Mouse (Mus musculus): ENCODE data around the gene Pigm. TPM values are rescaled to one million over a fixed set of nuclear protein-coding genes. Genes with fewer than 3 reads are reported as not detected.

Pigm gene
- total and polyA plus RNA-seq, 2 experiments from 2014 or later: 2.2 to 11.5 TPM

GRCm38 (mm10) chr1:172413491-172414230 lies 37.3 kb downstream of the Pigm start:
- 82% methylated on average over 4 of the region's 4 CpGs for WGBS
- Histone ChIP-seq H3K9me3 (ENCODE audit: low read length) (no peaks in the 10 kb centered on the region), H3K4me2 (ENCODE audit: low read depth, low read length, poor library complexity, severe bottlenecking) (no peak overlapping the region), H3K4me3 (ENCODE audit: low read depth, low read length) (no peak overlapping the region), H3K9ac (replicated peaks; ENCODE audit: low read length, poor library complexity, severe bottlenecking) (no peak overlapping the region), H3K36me3 (ENCODE audit: insufficient read depth, low read length) (no peaks in the 10 kb centered on the region), H3K4me1 (ENCODE audit: insufficient read depth, low read length) (no peaks in the 10 kb centered on the region), H3K27ac (ENCODE audit: low read depth, low read length) (no peak overlapping the region), H3K27me3 (ENCODE audit: insufficient read depth, low read length) (no peaks in the 10 kb centered on the region)
- no peak for DNase-seq (ENCODE audit: low spot score)
- no peak for TF ChIP-seq CTCF (IDR thresholded peaks at IDR 0.05)
- no peak for ATAC-seq (ENCODE audit: low FRiP score)

- Histone ChIP-seq H3K27me3 (ENCODE audit: insufficient read depth, low read length) (no peaks in the 10 kb centered on the region), H3K4me2 (ENCODE audit: low read depth, low read length, poor library complexity, severe bottlenecking) (no peak overlapping the region), H3K9me3 (ENCODE audit: low read length) (no peaks in the 10 kb centered on the region), H3K27ac (ENCODE audit: low read depth, low read length) (no peak overlapping the region), H3K36me3 (ENCODE audit: insufficient read depth, low read length) (no peaks in the 10 kb centered on the region), H3K4me1 (ENCODE audit: insufficient read depth, low read length) (no peaks in the 10 kb centered on the region), H3K4me3 (ENCODE audit: low read depth, low read length) (no peak overlapping the region), H3K9ac (replicated peaks; ENCODE audit: low read length, poor library complexity, severe bottlenecking) (no peak overlapping the region)
- ATAC-seq (ENCODE audit: low FRiP score): no peak
- DNase-seq (ENCODE audit: low spot score): no peak
- no peak for TF ChIP-seq CTCF (IDR thresholded peaks at IDR 0.05)
- whole genome bisulfite sequencing: 91% methylated on average over 6 of the region's 6 CpGs
These were observed 37.9 kb downstream of the Pigm start for GRCm38 (mm10) chr1:172414231-172414585.

GRCm38 (mm10) chr1:172415061-172415460 lies 38.7 kb downstream of the Pigm start:
- Histone ChIP-seq H3K4me2 (ENCODE audit: low read depth, low read length, poor library complexity, severe bottlenecking) (no peak overlapping the region), H3K9ac (replicated peaks; ENCODE audit: low read length, poor library complexity, severe bottlenecking) (no peak overlapping the region), H3K4me1 (ENCODE audit: insufficient read depth, low read length) (no peaks in the 10 kb centered on the region), H3K9me3 (ENCODE audit: low read length) (no peaks in the 10 kb centered on the region), H3K4me3 (ENCODE audit: low read depth, low read length) (no peak overlapping the region), H3K27ac (ENCODE audit: low read depth, low read length) (no peak overlapping the region), H3K36me3 (ENCODE audit: insufficient read depth, low read length) (no peaks in the 10 kb centered on the region), H3K27me3 (ENCODE audit: insufficient read depth, low read length) (no peaks in the 10 kb centered on the region)
- WGBS: 89% methylated on average over 7 of the region's 7 CpGs
- no peak for DNase-seq (ENCODE audit: low spot score)
- no peak for ATAC-seq (ENCODE audit: low FRiP score)
- no peak for TF ChIP-seq CTCF (IDR thresholded peaks at IDR 0.05)

- no peaks in the 10 kb centered on the region for H3K4me1 ChIP-seq (ENCODE audit: insufficient read depth, low read length)
These were observed 41.8 kb downstream of the Pigm start for GRCm38 (mm10) chr1:172418173-172418572.

GRCm38 (mm10) chr1:172418642-172419041 lies 42.3 kb downstream of the Pigm start:
- Histone ChIP-seq H3K27ac (ENCODE audit: low read depth, low read length) (no peak overlapping the region), H3K36me3 (ENCODE audit: insufficient read depth, low read length) (no peaks in the 10 kb centered on the region), H3K27me3 (ENCODE audit: insufficient read depth, low read length) (no peaks in the 10 kb centered on the region), H3K9me3 (ENCODE audit: low read length) (no peaks in the 10 kb centered on the region), H3K4me1 (ENCODE audit: insufficient read depth, low read length) (no peaks in the 10 kb centered on the region), H3K4me2 (ENCODE audit: low read depth, low read length, poor library complexity, severe bottlenecking) (no peak overlapping the region), H3K9ac (replicated peaks; ENCODE audit: low read length, poor library complexity, severe bottlenecking) (no peak overlapping the region), H3K4me3 (ENCODE audit: low read depth, low read length) (no peak overlapping the region)
- DNase-seq (ENCODE audit: low spot score) (no peak), ATAC-seq (ENCODE audit: low FRiP score) (no peak)
- 75% methylated on average over 3 of the region's 3 CpGs for WGBS
- TF ChIP-seq CTCF (IDR thresholded peaks at IDR 0.05): no peak

More at GRCm38 (mm10) chr1:172418173-172418572, 41.8 kb downstream of the Pigm start:
- Histone ChIP-seq H3K9ac (replicated peaks; ENCODE audit: low read length, poor library complexity, severe bottlenecking) (no peak overlapping the region), H3K36me3 (ENCODE audit: insufficient read depth, low read length) (no peaks in the 10 kb centered on the region), H3K9me3 (ENCODE audit: low read length) (no peaks in the 10 kb centered on the region), H3K4me2 (ENCODE audit: low read depth, low read length, poor library complexity, severe bottlenecking) (no peak overlapping the region), H3K27me3 (ENCODE audit: insufficient read depth, low read length) (no peaks in the 10 kb centered on the region), H3K27ac (ENCODE audit: low read depth, low read length) (no peak overlapping the region), H3K4me3 (ENCODE audit: low read depth, low read length) (no peak overlapping the region)
- ATAC-seq (ENCODE audit: low FRiP score) (no peak), DNase-seq (ENCODE audit: low spot score) (no peak)
- 21% methylated on average over 6 of the region's 6 CpGs for WGBS
- no peak for TF ChIP-seq CTCF (IDR thresholded peaks at IDR 0.05)

GRCm38 (mm10) chr1:172420181-172420580 lies 43.8 kb downstream of the Pigm start:
- 91% methylated on average over 6 of the region's 6 CpGs for WGBS
- no peak for TF ChIP-seq CTCF (IDR thresholded peaks at IDR 0.05)
- Histone ChIP-seq H3K27ac (ENCODE audit: low read depth, low read length) (no peak overlapping the region), H3K4me2 (ENCODE audit: low read depth, low read length, poor library complexity, severe bottlenecking) (no peak overlapping the region), H3K9ac (replicated peaks; ENCODE audit: low read length, poor library complexity, severe bottlenecking) (no peak overlapping the region), H3K36me3 (ENCODE audit: insufficient read depth, low read length) (no peaks in the 10 kb centered on the region), H3K27me3 (ENCODE audit: insufficient read depth, low read length) (no peaks in the 10 kb centered on the region), H3K4me3 (ENCODE audit: low read depth, low read length) (no peak overlapping the region), H3K4me1 (ENCODE audit: insufficient read depth, low read length) (no peaks in the 10 kb centered on the region), H3K9me3 (ENCODE audit: low read length) (no peaks in the 10 kb centered on the region)
- no peak for ATAC-seq (ENCODE audit: low FRiP score)
- DNase-seq (ENCODE audit: low spot score): no peak
